Mouse (Mus musculus) midbrain, embryonic 13.5 days (tissue): Measurements from ENCODE around the gene C1qtnf5. TPM values are rescaled to one million over a fixed set of nuclear protein-coding genes. Genes with fewer than 3 reads are reported as not detected.
A peak's percentile ranks its signal among the peaks of the same experiment; 100 is the strongest.

Experiments
- ATAC-seq: fragments of 200-750 bp; cut with Nextera tagmentation; 2 replicates; pipeline ENCODE4 v1.8.0; 2017; ENCODE audit warnings: mild to moderate bottlenecking, moderate TSS enrichment, moderate library complexity
- H3K27ac ChIP-seq: fragments of 300-500 bp; sonication (generic); 2 replicates; pipeline ENCODE4 v1.5.1; 2015; ENCODE audit warnings: inconsistent platforms, mild to moderate bottlenecking, moderate library complexity
- H3K27me3 ChIP-seq: fragments of 300-500 bp; sonication (generic); 2 replicates; pipeline ENCODE4 v1.6.1; 2015; ENCODE audit warnings: mild to moderate bottlenecking, inconsistent platforms
- H3K36me3 ChIP-seq: fragments of 300-500 bp; sonication (generic); 2 replicates; pipeline ENCODE4 v1.6.1; 2015; ENCODE audit warnings: mild to moderate bottlenecking, inconsistent platforms
- H3K4me1 ChIP-seq: fragments of 300-500 bp; sonication (generic); replicated peaks from 2 replicates; pipeline ENCODE4 v1.6.1; 2015; ENCODE audit warnings: inconsistent platforms
- H3K4me2 ChIP-seq: fragments of 300-500 bp; sonication (generic); replicated peaks from 2 replicates; pipeline ENCODE4 v1.6.1; 2015; ENCODE audit warnings: moderate library complexity, mild to moderate bottlenecking, inconsistent platforms
- H3K4me3 ChIP-seq: fragments of 300-500 bp; sonication (generic); replicated peaks from 2 replicates; pipeline ENCODE4 v1.5.1; 2015; ENCODE audit warnings: mild to moderate bottlenecking, inconsistent platforms
- H3K9ac ChIP-seq: fragments of 300-500 bp; sonication (generic); replicated peaks from 2 replicates; pipeline ENCODE4 v1.6.1; 2015; ENCODE audit warnings: mild to moderate bottlenecking, inconsistent platforms
- H3K9me3 ChIP-seq: fragments of 300-500 bp; sonication (generic); 2 replicates; pipeline ENCODE4 v1.6.1; 2016; ENCODE audit warnings: mild to moderate bottlenecking, inconsistent platforms
- WGBS: fragments of 180-500 bp; shearing (Covaris S2); methylation state at CpG from one replicate; pipeline ENCODE4 v1.1.7; 2015; 5-methylcytosine and 5-hydroxymethylcytosine counted together
- polyA plus RNA-seq: library from polyadenylated mRNA; unstranded; fragments of >200 nt; fragmentation: Nextera tagmentation; extraction: Ambion mirVana; gene quantifications from 2 replicates; pipeline ENCODE4 v1.2.1, GENCODE M21; 2015

Gene C1qtnf5
- polyA plus RNA-seq, 1 experiment from 2014 or later: 2.5 TPM

GRCm38 (mm10) chr9:44081581-44081980 is 25.5 kb upstream of the C1qtnf5 start:
- H3K36me3 ChIP-seq: no peaks in the 10 kb centered on the region
- 74% methylated on average over 5 of the region's 5 CpGs for WGBS
- H3K9me3 ChIP-seq: no peaks in the 10 kb centered on the region
- H3K4me1 ChIP-seq: peaks cover 51% of the 10 kb centered on the region
- H3K27ac ChIP-seq: no peak overlapping the region
- H3K27me3 ChIP-seq: peaks cover 52% of the 10 kb centered on the region
- no peak overlapping the region for H3K9ac ChIP-seq
- H3K4me3 ChIP-seq: no peak overlapping the region
- ATAC-seq: no peak
- H3K4me2 ChIP-seq: no peak overlapping the region

- Histone ChIP-seq H3K4me3 (no peak overlapping the region), H3K4me1 (peaks cover 45% of the 10 kb centered on the region), H3K36me3 (no peaks in the 10 kb centered on the region), H3K9ac (no peak overlapping the region), H3K4me2 (no peak overlapping the region), H3K9me3 (no peaks in the 10 kb centered on the region), H3K27ac (no peak overlapping the region), H3K27me3 (peaks cover 59% of the 10 kb centered on the region)
- no peak for ATAC-seq
- WGBS: 94% methylated on average over 5 of the region's 5 CpGs
Observed at GRCm38 (mm10) chr9:44082266-44082665, 24.8 kb upstream of the C1qtnf5 start.

GRCm38 (mm10) chr9:44083392-44084121 is 23.5 kb upstream of the C1qtnf5 start:
- peak overlapping the region; percentile 94 for H3K4me2 ChIP-seq
- H3K4me3 ChIP-seq: peak overlapping the region; percentile 53
- H3K9me3 ChIP-seq: no peaks in the 10 kb centered on the region
- ATAC-seq: no peak
- peaks cover 62% of the 10 kb centered on the region for H3K27me3 ChIP-seq
- no peaks in the 10 kb centered on the region for H3K36me3 ChIP-seq
- no peak overlapping the region for H3K9ac ChIP-seq
- 12% methylated on average over 23 of the region's 23 CpGs for WGBS
- peaks cover 49% of the 10 kb centered on the region for H3K4me1 ChIP-seq
- no peak overlapping the region for H3K27ac ChIP-seq

GRCm38 (mm10) chr9:44084236-44084635 is 22.8 kb upstream of the C1qtnf5 start:
- 3% methylated on average over 14 of the region's 14 CpGs for WGBS
- Histone ChIP-seq H3K9ac (peak overlapping the region; percentile 69; the same call in 1 of the 2 replicates), H3K9me3 (no peaks in the 10 kb centered on the region), H3K36me3 (no peaks in the 10 kb centered on the region), H3K27ac (no peak overlapping the region), H3K4me1 (peaks cover 42% of the 10 kb centered on the region), H3K4me2 (peak overlapping the region; percentile 94), H3K27me3 (peaks cover 69% of the 10 kb centered on the region), H3K4me3 (peak overlapping the region; percentile 53)
- ATAC-seq: peak; percentile 21; the same call in 1 of the 2 replicates

- H3K27me3 ChIP-seq: peaks cover 72% of the 10 kb centered on the region
- no peaks in the 10 kb centered on the region for H3K9me3 ChIP-seq
- peak overlapping the region; percentile 94 for H3K4me2 ChIP-seq
- H3K27ac ChIP-seq: no peak overlapping the region
- ATAC-seq: peak; percentile 69
- peaks cover 40% of the 10 kb centered on the region for H3K4me1 ChIP-seq
- H3K9ac ChIP-seq: peak overlapping the region; percentile 69
- H3K4me3 ChIP-seq: peak overlapping the region; percentile 53
- H3K36me3 ChIP-seq: no peaks in the 10 kb centered on the region
- under 1% methylated on average over 52 of the region's 62 CpGs for WGBS
Observed at GRCm38 (mm10) chr9:44084659-44085229, 22.3 kb upstream of the C1qtnf5 start.

- no peaks in the 10 kb centered on the region for H3K9me3 ChIP-seq
- peak overlapping the region; percentile 94 for H3K4me2 ChIP-seq
- H3K4me1 ChIP-seq: peaks cover 40% of the 10 kb centered on the region
- WGBS: 4% methylated on average over 10 of the region's 10 CpGs
- H3K27ac ChIP-seq: no peak overlapping the region
- peak overlapping the region; percentile 69 for H3K9ac ChIP-seq
- H3K4me3 ChIP-seq: peak overlapping the region; percentile 53
- ATAC-seq: peak; percentile 10; the same call in 1 of the 2 replicates
- H3K27me3 ChIP-seq: peaks cover 72% of the 10 kb centered on the region
- no peaks in the 10 kb centered on the region for H3K36me3 ChIP-seq
Observed at GRCm38 (mm10) chr9:44085276-44085675, 21.8 kb upstream of the C1qtnf5 start.

GRCm38 (mm10) chr9:44085741-44086665 is 21.0 kb upstream of the C1qtnf5 start:
- peaks cover 39% of the 10 kb centered on the region for H3K4me1 ChIP-seq
- H3K27me3 ChIP-seq: peaks cover 72% of the 10 kb centered on the region
- WGBS: 64% methylated on average over 15 of the region's 15 CpGs
- H3K4me3 ChIP-seq: peak overlapping the region; percentile 53; the same call in 1 of the 2 replicates
- no peaks in the 10 kb centered on the region for H3K9me3 ChIP-seq
- H3K4me2 ChIP-seq: no peak overlapping the region
- H3K36me3 ChIP-seq: no peaks in the 10 kb centered on the region
- ATAC-seq: no peak
- H3K27ac ChIP-seq: no peak overlapping the region
- no peak overlapping the region for H3K9ac ChIP-seq

GRCm38 (mm10) chr9:44086960-44087359 is 20.1 kb upstream of the C1qtnf5 start:
- peaks cover 34% of the 10 kb centered on the region for H3K4me1 ChIP-seq
- no peaks in the 10 kb centered on the region for H3K9me3 ChIP-seq
- H3K27ac ChIP-seq: no peak overlapping the region
- no peak overlapping the region for H3K4me2 ChIP-seq
- no peak for ATAC-seq
- H3K4me3 ChIP-seq: no peak overlapping the region
- H3K27me3 ChIP-seq: peaks cover 70% of the 10 kb centered on the region
- 53% methylated on average over 10 of the region's 10 CpGs for WGBS
- H3K9ac ChIP-seq: no peak overlapping the region
- 0 out of 2 replicates have a peak, but pooled peaks cover 2% of the 10 kb centered on the region for H3K36me3 ChIP-seq

- H3K9ac ChIP-seq: no peak overlapping the region
- ATAC-seq: no peak
Observed at GRCm38 (mm10) chr9:44087761-44088455, 19.1 kb upstream of the C1qtnf5 start.

GRCm38 (mm10) chr9:44088877-44089608 is 18.0 kb upstream of the C1qtnf5 start:
- no peak overlapping the region for H3K9ac ChIP-seq
- no peak overlapping the region for H3K27ac ChIP-seq
- H3K4me1 ChIP-seq: peaks cover 29% of the 10 kb centered on the region
- WGBS: 70% methylated on average over 12 of the region's 12 CpGs
- no peak overlapping the region for H3K4me3 ChIP-seq
- 0 out of 2 replicates have a peak, but pooled peaks cover 4% of the 10 kb centered on the region for H3K36me3 ChIP-seq
- H3K27me3 ChIP-seq: peaks cover 50% of the 10 kb centered on the region
- no peak for ATAC-seq
- no peaks in the 10 kb centered on the region for H3K9me3 ChIP-seq
- H3K4me2 ChIP-seq: no peak overlapping the region

More at GRCm38 (mm10) chr9:44087761-44088455, 19.1 kb upstream of the C1qtnf5 start:
- Histone ChIP-seq H3K27ac (no peak overlapping the region), H3K27me3 (peaks cover 62% of the 10 kb centered on the region), H3K36me3 (0 out of 2 replicates have a peak, but pooled peaks cover 4% of the 10 kb centered on the region), H3K4me3 (no peak overlapping the region), H3K4me1 (peaks cover 34% of the 10 kb centered on the region), H3K4me2 (no peak overlapping the region), H3K9me3 (no peaks in the 10 kb centered on the region)
- WGBS: 19% methylated on average over 15 of the region's 15 CpGs
